Mouse (Mus musculus) intestine, postnatal 0 days (tissue): ENCODE measurements at regions not wholly inside any gene's neighbourhood (a gene's known extent, or its start where the extent isn't known, plus 50 kb on each side); places are given as distances from the start of the nearest gene placed in this dataset. TPM values are rescaled to one million over a fixed set of nuclear protein-coding genes. Genes with fewer than 3 reads are reported as not detected.

Experiments
- ATAC-seq: fragments of 200-750 bp; cut with Nextera tagmentation; 2 replicates; pipeline ENCODE4 v1.8.0; 2017; ENCODE audit warnings: mild to moderate bottlenecking, moderate TSS enrichment, moderate library complexity
- H3K27ac ChIP-seq: fragments of 300-500 bp; sonication (generic); 2 replicates; pipeline ENCODE4 v1.5.1; 2014; ENCODE audit warnings: mild to moderate bottlenecking, low read depth, low read length, moderate library complexity
- H3K27me3 ChIP-seq: fragments of 300-500 bp; sonication (generic); replicated peaks from 2 replicates; pipeline ENCODE4 v1.6.1; 2014; ENCODE audit warnings: low read length, mixed read lengths; ENCODE audit not compliant: control insufficient read depth, insufficient read depth
- H3K36me3 ChIP-seq: fragments of 300-500 bp; sonication (generic); 2 replicates; pipeline ENCODE4 v1.6.1; 2014; ENCODE audit warnings: mild to moderate bottlenecking, moderate library complexity; ENCODE audit not compliant: control insufficient read depth, insufficient read depth
- H3K4me1 ChIP-seq: fragments of 300-500 bp; sonication (generic); replicated peaks from 2 replicates; pipeline ENCODE4 v1.6.1; 2014; ENCODE audit warnings: antibody characterized with exemption, low read length, mixed read lengths; ENCODE audit not compliant: control insufficient read depth, insufficient read depth
- H3K4me2 ChIP-seq: fragments of 300-500 bp; sonication (generic); replicated peaks from 2 replicates; pipeline ENCODE4 v1.6.1; 2014; ENCODE audit warnings: low read depth, mild to moderate bottlenecking, moderate library complexity
- H3K4me3 ChIP-seq: fragments of 300-500 bp; sonication (generic); 2 replicates; pipeline ENCODE4 v1.5.1; 2014; ENCODE audit warnings: low read depth, low read length
- H3K9ac ChIP-seq: fragments of 300-500 bp; sonication (generic); 2 replicates; pipeline ENCODE4 v1.6.1; 2014; ENCODE audit warnings: mild to moderate bottlenecking, low read depth, low read length
- H3K9me3 ChIP-seq: fragments of 300-500 bp; sonication (generic); 2 replicates; pipeline ENCODE4 v1.6.1; 2016; ENCODE audit warnings: mixed run types; ENCODE audit not compliant: control insufficient read depth
- CTCF ChIP-seq: sonication (generic); IDR thresholded peaks from 2 replicates; pipeline ENCODE4 v1.5.1; 2016; ENCODE audit warnings: low read depth, mild to moderate bottlenecking, control low read depth, antibody characterized with exemption, moderate library complexity
- WGBS: fragments of 180-500 bp; shearing (Covaris S2); extraction: QIAGEN DNeasy Blood & Tissue Kit; methylation state at CpG from one replicate; pipeline ENCODE4 v1.1.7; 2014; 5-methylcytosine and 5-hydroxymethylcytosine counted together
- microRNA-seq: library from miRNA; unstranded; fragments of <30 nt; microRNA quantifications from one replicate; pipeline ENCODE4, GENCODE M21; 2016

DNA sequence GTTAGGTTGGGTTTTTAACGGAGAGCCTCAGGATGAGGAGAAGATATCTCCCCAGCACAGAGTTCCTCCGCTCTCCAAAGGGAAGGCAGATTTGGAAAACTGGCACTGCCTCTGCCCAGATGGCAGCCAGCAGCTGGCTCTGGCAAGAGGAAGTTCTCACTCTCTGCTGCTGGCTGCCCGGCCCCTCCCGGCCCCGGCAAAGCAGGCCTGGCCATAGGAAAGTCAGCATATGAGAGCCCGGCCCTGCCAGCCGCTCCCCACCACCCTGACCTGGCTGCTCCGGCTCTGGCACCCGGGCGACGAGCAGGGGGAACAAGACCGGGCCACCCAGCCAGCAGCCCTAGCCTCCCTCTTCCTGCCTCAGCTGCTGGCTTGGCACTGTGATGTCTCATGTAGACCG lies 89.1 kb upstream of the Prox1 start:
- no peaks in the 10 kb centered on the region for H3K4me1 ChIP-seq
- H3K9ac ChIP-seq: no peak overlapping the region
- no peak for ATAC-seq
- H3K27ac ChIP-seq: no peak overlapping the region
- no peak for TF ChIP-seq CTCF
- WGBS: 85% methylated on average over 13 of the region's 13 CpGs
- no peaks in the 10 kb centered on the region for H3K27me3 ChIP-seq
- no peak overlapping the region for H3K4me3 ChIP-seq
- no peaks in the 10 kb centered on the region for H3K9me3 ChIP-seq
- H3K4me2 ChIP-seq: no peak overlapping the region
- no peaks in the 10 kb centered on the region for H3K36me3 ChIP-seq

DNA sequence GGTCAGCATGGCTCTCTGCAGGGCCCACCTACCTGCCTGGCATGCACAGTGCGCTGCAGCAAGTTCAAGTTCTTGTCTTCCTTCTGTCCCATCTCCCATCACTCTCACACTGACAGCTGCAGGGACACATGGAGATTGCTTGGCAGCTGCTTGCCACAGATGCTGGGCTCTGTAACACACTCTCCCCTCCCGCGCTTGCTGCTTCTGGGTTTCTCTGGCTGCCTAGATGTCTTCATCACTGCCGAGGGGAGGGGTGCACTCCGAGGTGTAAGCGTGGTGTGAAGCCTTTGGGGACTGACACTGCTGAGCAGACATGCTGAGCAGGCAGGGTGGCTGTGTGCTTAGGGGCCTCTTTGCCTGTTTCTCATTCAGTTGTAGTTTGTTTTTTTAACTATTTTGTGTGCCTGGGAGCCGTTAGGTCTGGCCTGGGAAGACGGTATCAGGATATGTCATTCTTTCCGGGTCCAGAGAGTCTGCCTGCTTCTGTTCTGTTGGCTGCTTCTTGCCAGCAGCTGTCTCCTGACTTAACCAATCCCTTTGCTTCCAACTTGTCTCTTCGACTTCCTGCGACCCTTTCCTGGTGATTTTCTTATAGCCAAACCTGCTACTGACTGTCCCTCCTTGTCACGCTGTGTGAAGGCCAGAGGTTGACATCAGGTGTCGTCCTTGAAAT lies 80.2 kb upstream of the Prox1 start:
- ATAC-seq: no peak
- WGBS: 55% methylated on average over 13 of the region's 13 CpGs
- TF ChIP-seq CTCF: no peak

GRCm38 (mm10) chr1:190242526-190242925 lies 72.0 kb upstream of the Prox1 start:
- no peak for TF ChIP-seq CTCF
- Histone ChIP-seq H3K4me3 (no peak overlapping the region), H3K27ac (no peak overlapping the region), H3K4me2 (no peak overlapping the region), H3K9me3 (no peaks in the 10 kb centered on the region), H3K9ac (no peak overlapping the region), H3K27me3 (no peaks in the 10 kb centered on the region), H3K36me3 (no peaks in the 10 kb centered on the region), H3K4me1 (no peaks in the 10 kb centered on the region)
- 88% methylated on average over 7 of the region's 7 CpGs for WGBS
- ATAC-seq: no peak

More for the DNA sequence above, 80.2 kb upstream of the Prox1 start:
- no peak overlapping the region for H3K4me2 ChIP-seq
- no peaks in the 10 kb centered on the region for H3K36me3 ChIP-seq
- no peak overlapping the region for H3K9ac ChIP-seq
- H3K27ac ChIP-seq: no peak overlapping the region
- H3K4me1 ChIP-seq: no peaks in the 10 kb centered on the region
- no peak overlapping the region for H3K4me3 ChIP-seq
- 0 out of 2 replicates have a peak, but pooled peaks cover 2% of the 10 kb centered on the region for H3K9me3 ChIP-seq
- H3K27me3 ChIP-seq: no peaks in the 10 kb centered on the region

DNA sequence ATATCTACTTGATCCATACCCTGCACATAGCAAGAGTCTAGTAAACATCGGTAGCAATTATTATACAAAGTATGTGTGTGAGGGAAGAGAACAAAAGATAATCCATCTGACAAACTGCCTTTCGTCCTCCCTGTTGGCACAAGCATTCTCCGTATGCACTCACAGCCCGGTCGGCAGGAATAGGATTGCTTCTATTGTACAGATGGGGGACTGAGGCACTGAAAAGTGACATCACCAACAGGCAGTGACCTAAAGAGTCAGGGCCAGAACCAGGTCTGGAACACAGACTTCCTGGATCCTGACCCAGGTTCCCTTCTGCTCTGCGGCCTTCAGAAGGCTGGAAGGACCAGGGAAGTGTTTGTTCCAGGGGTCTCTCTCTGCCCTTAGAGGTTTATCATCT lies 69.3 kb upstream of the Prox1 start:
- no peak overlapping the region for H3K4me2 ChIP-seq
- H3K36me3 ChIP-seq: no peaks in the 10 kb centered on the region
- ATAC-seq: no peak
- WGBS: 75% methylated on average over 6 of the region's 6 CpGs
- no peaks in the 10 kb centered on the region for H3K27me3 ChIP-seq
- H3K4me1 ChIP-seq: no peaks in the 10 kb centered on the region
- H3K4me3 ChIP-seq: no peak overlapping the region
- no peak overlapping the region for H3K27ac ChIP-seq
- no peak for TF ChIP-seq CTCF
- no peaks in the 10 kb centered on the region for H3K9me3 ChIP-seq
- no peak overlapping the region for H3K9ac ChIP-seq

- H3K4me3 ChIP-seq: no peak overlapping the region
- ATAC-seq: no peak
- H3K27ac ChIP-seq: no peak overlapping the region
- H3K9ac ChIP-seq: no peak overlapping the region
- H3K27me3 ChIP-seq: no peaks in the 10 kb centered on the region
- no peaks in the 10 kb centered on the region for H3K4me1 ChIP-seq
- no peak for TF ChIP-seq CTCF
- no peak overlapping the region for H3K4me2 ChIP-seq
- no peaks in the 10 kb centered on the region for H3K36me3 ChIP-seq
- 45% methylated on average over 5 of the region's 5 CpGs for WGBS
- H3K9me3 ChIP-seq: no peaks in the 10 kb centered on the region
Measured at GRCm38 (mm10) chr1:190230866-190231265, 60.4 kb upstream of the Prox1 start.

GRCm38 (mm10) chr1:190220417-190220816 lies 49.9 kb upstream of the Prox1 start:
- Histone ChIP-seq H3K4me3 (no peak overlapping the region), H3K36me3 (no peaks in the 10 kb centered on the region), H3K27me3 (no peaks in the 10 kb centered on the region), H3K27ac (no peak overlapping the region), H3K4me1 (no peaks in the 10 kb centered on the region), H3K9me3 (no peaks in the 10 kb centered on the region), H3K9ac (no peak overlapping the region), H3K4me2 (no peak overlapping the region)
- no peak for TF ChIP-seq CTCF
- 65% methylated on average over 9 of the region's 9 CpGs for WGBS
- no peak for ATAC-seq

Small RNA genes lying in the stretch of these regions (microRNA-seq; reads per million reads assigned to microRNA genes)
- gene Gm47294: not detected
